Mouse (Mus musculus) hindbrain, embryonic 10.5 days (tissue): ENCODE results near the gene Ppfibp1. TPM values are rescaled to one million over a fixed set of nuclear protein-coding genes. Genes with fewer than 3 reads are reported as not detected.

Experiments
- DNase-seq: peaks from one replicate; pipeline ENCODE4 v3.0.0-alpha.2; 2017; ENCODE audit warnings: low spot score
- H3K27ac ChIP-seq: fragments of 300-500 bp; sonication (generic); 2 replicates; pipeline ENCODE4 v1.5.1; 2016; ENCODE audit warnings: mild to moderate bottlenecking, moderate library complexity
- H3K27me3 ChIP-seq: fragments of 300-500 bp; sonication (generic); 2 replicates; pipeline ENCODE4 v1.6.1; 2016; ENCODE audit warnings: mild to moderate bottlenecking; ENCODE audit not compliant: poor library complexity, insufficient read depth, severe bottlenecking
- H3K36me3 ChIP-seq: fragments of 300-500 bp; sonication (generic); 2 replicates; pipeline ENCODE4 v1.6.1; 2016; ENCODE audit warnings: mild to moderate bottlenecking, moderate library complexity
- H3K4me1 ChIP-seq: fragments of 300-500 bp; sonication (generic); replicated peaks from 2 replicates; pipeline ENCODE4 v1.6.1; 2016; ENCODE audit warnings: mild to moderate bottlenecking
- H3K4me3 ChIP-seq: fragments of 300-500 bp; sonication (generic); 2 replicates; pipeline ENCODE4 v1.5.1; 2016; ENCODE audit warnings: mild to moderate bottlenecking, moderate library complexity
- H3K9me3 ChIP-seq: fragments of 300-500 bp; sonication (generic); 2 replicates; pipeline ENCODE4 v1.6.1; 2016; ENCODE audit warnings: mild to moderate bottlenecking, moderate library complexity
- WGBS: fragments of 180-500 bp; shearing (Covaris S2); methylation state at CpG from one replicate; pipeline ENCODE4 v1.1.7; 2016; 5-methylcytosine and 5-hydroxymethylcytosine counted together
- polyA plus RNA-seq: library from polyadenylated mRNA; unstranded; fragments of >200 nt; fragmentation: Nextera tagmentation; extraction: Ambion mirVana; gene quantifications from 2 replicates; pipeline ENCODE4 v1.2.1, GENCODE M21; 2016

Ppfibp1 gene
- 26.8 and 34.0 TPM in 2 replicates for polyA plus RNA-seq

DNA sequence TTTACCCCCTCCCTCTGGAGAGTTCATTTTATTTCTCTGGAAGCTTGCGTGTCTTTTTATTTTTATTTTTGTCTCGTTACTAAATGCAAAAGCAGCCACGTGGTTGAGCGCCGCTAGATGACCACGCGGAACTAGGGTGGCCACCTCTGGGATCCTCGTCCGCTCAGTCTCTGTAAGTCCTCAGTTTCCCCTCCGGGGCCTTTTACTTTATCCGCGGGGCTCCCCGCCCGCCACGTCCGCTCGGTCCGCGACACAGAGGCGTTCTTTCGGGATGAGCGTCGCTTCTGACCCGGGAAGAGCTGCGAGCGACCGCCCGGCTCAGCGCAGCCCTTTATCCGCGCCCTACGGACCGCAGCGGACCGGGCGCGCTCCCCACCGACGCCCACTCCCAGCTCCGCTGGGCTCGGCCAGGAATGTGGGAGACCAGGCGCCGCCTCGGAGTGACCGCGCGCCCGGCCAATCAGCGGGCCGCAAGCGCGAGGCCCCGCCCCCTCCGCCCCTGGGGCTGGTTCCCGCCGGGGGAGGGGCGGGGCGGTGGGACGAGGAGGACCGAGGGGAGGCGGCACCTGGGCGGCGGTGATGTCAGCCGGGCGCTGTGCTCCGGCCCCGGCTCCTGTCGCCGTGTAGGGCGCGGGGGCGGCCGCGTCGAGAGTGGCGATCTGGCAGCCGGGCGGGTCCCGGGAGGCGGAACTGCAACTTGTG is at the start of gene Ppfibp1:
Gene Ppfibp1, plus strand, starts transcription at position 530 of the 702 bp plus-strand sequence.
- peak within 1 kb of the TSS; percentile 93 for H3K27ac ChIP-seq
- H3K4me1 ChIP-seq: peaks cover 70% of the 10 kb centered on the region
- peaks cover 5% of the 10 kb centered on the region; the same call in 1 of the 2 replicates for H3K27me3 ChIP-seq
- no peaks in the 10 kb centered on the region for H3K9me3 ChIP-seq
- no peaks in the 10 kb centered on the region for H3K36me3 ChIP-seq
- peak; percentile 91 for DNase-seq
- peak within 1 kb of the TSS; percentile 82 for H3K4me3 ChIP-seq
- WGBS: under 1% methylated on average over 77 of the region's 80 CpGs

GRCm38 (mm10) chr6:146838863-146839262 is 49.4 kb upstream of the Ppfibp1 start:
- H3K4me3 ChIP-seq: no peak overlapping the region
- H3K36me3 ChIP-seq: no peaks in the 10 kb centered on the region
- no peak overlapping the region for H3K27ac ChIP-seq
- H3K9me3 ChIP-seq: no peaks in the 10 kb centered on the region
- 84% methylated on average over 4 of the region's 4 CpGs for WGBS
- DNase-seq: no peak
- peaks cover 13% of the 10 kb centered on the region for H3K4me1 ChIP-seq
- no peaks in the 10 kb centered on the region for H3K27me3 ChIP-seq

DNA sequence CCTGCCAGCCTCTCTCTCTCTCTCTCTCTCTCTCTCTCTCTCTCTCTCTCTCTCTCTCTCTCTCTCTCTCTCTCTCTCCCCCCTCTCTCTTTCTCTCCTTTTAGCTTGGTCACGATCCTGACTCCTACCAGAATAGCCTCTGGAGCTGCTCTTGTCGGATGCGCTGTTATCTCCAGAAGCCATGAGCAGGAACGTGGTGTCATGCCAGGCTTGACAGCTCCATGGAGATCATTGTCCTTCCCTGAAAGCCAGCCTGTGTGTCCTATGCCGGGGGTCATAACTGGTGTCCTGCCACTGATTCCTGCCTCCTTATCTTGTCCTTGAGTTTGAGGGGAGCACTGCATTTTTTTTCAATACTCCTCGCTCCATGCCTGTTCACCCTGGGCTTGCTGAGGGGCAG is 43.4 kb upstream of the Ppfibp1 start:
- no peak for DNase-seq
- no peak overlapping the region for H3K27ac ChIP-seq
- no peaks in the 10 kb centered on the region for H3K27me3 ChIP-seq
- WGBS: 71% methylated on average over 6 of the region's 6 CpGs
- no peak overlapping the region for H3K4me3 ChIP-seq
- H3K4me1 ChIP-seq: peaks cover 13% of the 10 kb centered on the region
- no peaks in the 10 kb centered on the region for H3K9me3 ChIP-seq
- no peaks in the 10 kb centered on the region for H3K36me3 ChIP-seq

- no peaks in the 10 kb centered on the region for H3K36me3 ChIP-seq
- H3K27ac ChIP-seq: no peak overlapping the region
- H3K4me1 ChIP-seq: peaks cover 15% of the 10 kb centered on the region
- H3K27me3 ChIP-seq: no peaks in the 10 kb centered on the region
- no peak overlapping the region for H3K4me3 ChIP-seq
- no peaks in the 10 kb centered on the region for H3K9me3 ChIP-seq
- 77% methylated on average over 5 of the region's 5 CpGs for WGBS
- no peak for DNase-seq
Observed at GRCm38 (mm10) chr6:146845347-146845746, 42.9 kb upstream of the Ppfibp1 start.

GRCm38 (mm10) chr6:146845961-146846750 is 42.1 kb upstream of the Ppfibp1 start:
- 81% methylated on average over 15 of the region's 15 CpGs for WGBS
- peaks cover 15% of the 10 kb centered on the region for H3K4me1 ChIP-seq
- H3K27ac ChIP-seq: no peak overlapping the region
- no peak for DNase-seq
- no peak overlapping the region for H3K4me3 ChIP-seq
- H3K36me3 ChIP-seq: no peaks in the 10 kb centered on the region
- no peaks in the 10 kb centered on the region for H3K27me3 ChIP-seq
- H3K9me3 ChIP-seq: no peaks in the 10 kb centered on the region

DNA sequence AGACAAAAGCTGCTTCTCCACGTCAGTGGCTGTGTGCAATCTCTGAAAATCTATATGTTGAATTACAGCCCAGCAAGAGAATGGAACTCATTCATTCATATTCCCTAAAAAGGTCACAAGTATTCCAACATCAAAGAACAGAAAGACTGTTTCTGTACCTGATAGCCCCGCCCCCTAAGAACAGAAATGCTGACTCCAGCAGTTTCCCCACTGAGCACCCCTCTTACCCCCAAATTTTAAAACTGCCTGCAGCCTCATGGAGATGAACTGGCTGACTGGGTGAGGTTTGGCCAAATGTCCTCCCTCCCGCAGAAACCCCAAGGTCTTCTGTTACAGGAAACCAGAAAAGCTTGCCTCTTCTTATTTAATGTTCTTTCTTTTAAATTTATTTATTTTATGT is 40.9 kb upstream of the Ppfibp1 start:
- Histone ChIP-seq H3K27ac (no peak overlapping the region), H3K4me1 (peaks cover 12% of the 10 kb centered on the region), H3K9me3 (no peaks in the 10 kb centered on the region), H3K36me3 (no peaks in the 10 kb centered on the region), H3K27me3 (no peaks in the 10 kb centered on the region), H3K4me3 (no peak overlapping the region)
- DNase-seq: no peak
- 78% methylated on average over 3 of the region's 3 CpGs for WGBS

- H3K4me3 ChIP-seq: no peak overlapping the region
- no peaks in the 10 kb centered on the region for H3K27me3 ChIP-seq
- 88% methylated on average over 3 of the region's 3 CpGs for WGBS
- H3K36me3 ChIP-seq: no peaks in the 10 kb centered on the region
- peaks cover 8% of the 10 kb centered on the region for H3K4me1 ChIP-seq
- DNase-seq: no peak
- no peak overlapping the region for H3K27ac ChIP-seq
- H3K9me3 ChIP-seq: no peaks in the 10 kb centered on the region
Observed at GRCm38 (mm10) chr6:146848281-146848680, 40.0 kb upstream of the Ppfibp1 start.

GRCm38 (mm10) chr6:146850050-146850449 is 38.2 kb upstream of the Ppfibp1 start, which contains the start of gene Smco2:
TSS of gene Smco2 (plus strand) at chr6:146850104.
- no peak for DNase-seq
- H3K4me3 ChIP-seq: no peak within 1 kb of the TSS
- peaks cover 8% of the 10 kb centered on the region for H3K4me1 ChIP-seq
- H3K36me3 ChIP-seq: no peaks in the 10 kb centered on the region
- H3K27me3 ChIP-seq: no peaks in the 10 kb centered on the region
- H3K9me3 ChIP-seq: peaks cover under 1% of the 10 kb centered on the region; the same call in 1 of the 2 replicates
- WGBS: 74% methylated on average over 4 of the region's 4 CpGs
- H3K27ac ChIP-seq: peak within 1 kb of the TSS; percentile 40; the same call in 1 of the 2 replicates

DNA sequence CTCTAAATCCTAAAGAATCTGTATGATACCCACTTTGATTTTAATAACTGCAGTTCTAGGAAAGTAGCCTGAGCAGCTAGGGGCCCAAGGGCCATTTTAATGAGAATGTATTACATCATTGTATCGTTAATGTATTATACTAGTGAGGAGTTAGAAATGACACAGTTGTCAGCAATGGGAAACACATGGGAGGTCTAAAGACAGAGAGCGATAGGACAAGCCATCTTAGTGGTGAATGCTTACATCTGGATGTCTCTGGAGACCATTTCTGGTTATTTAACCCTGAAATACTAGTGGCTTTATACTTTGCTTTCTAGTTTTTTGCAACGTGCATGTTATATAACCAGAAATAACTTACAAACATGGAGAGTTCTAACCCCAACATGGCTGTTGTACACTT is 36.4 kb upstream of the Ppfibp1 start:
- no peak for DNase-seq
- WGBS: 85% methylated on average over 3 of the region's 3 CpGs
- no peaks in the 10 kb centered on the region for H3K36me3 ChIP-seq

DNA sequence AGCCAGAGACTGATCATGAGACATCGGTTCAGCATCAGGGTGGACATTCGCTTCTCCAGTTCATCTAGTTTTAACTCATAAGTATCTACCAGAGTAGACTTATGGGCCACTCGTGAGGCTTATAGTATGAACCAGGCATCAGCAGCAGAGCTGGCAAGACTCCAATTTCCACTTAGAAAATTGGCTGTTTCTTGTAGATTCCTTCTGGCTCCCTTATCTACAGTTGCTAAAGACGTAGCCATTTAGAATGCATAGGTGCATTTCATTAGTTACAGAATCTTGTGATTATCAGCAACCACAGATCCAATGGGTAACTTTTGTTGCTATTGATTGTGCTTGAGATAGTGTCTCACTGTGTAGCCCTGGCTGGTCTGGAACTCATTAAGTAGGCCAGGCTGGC is 35.5 kb upstream of the Ppfibp1 start:
- H3K27me3 ChIP-seq: no peaks in the 10 kb centered on the region
- H3K4me1 ChIP-seq: peaks cover 6% of the 10 kb centered on the region; the same call in 1 of the 2 replicates
- no peak for DNase-seq
- H3K27ac ChIP-seq: no peak overlapping the region
- WGBS: 89% methylated on average over 4 of the region's 4 CpGs
- no peaks in the 10 kb centered on the region for H3K36me3 ChIP-seq
- peaks cover 4% of the 10 kb centered on the region; the same call in 1 of the 2 replicates for H3K9me3 ChIP-seq
- H3K4me3 ChIP-seq: no peak overlapping the region

More for the DNA sequence above, 36.4 kb upstream of the Ppfibp1 start:
- Histone ChIP-seq H3K4me1 (peaks cover 6% of the 10 kb centered on the region; the same call in 1 of the 2 replicates), H3K4me3 (no peak overlapping the region), H3K27ac (no peak overlapping the region), H3K9me3 (peaks cover 4% of the 10 kb centered on the region; the same call in 1 of the 2 replicates), H3K27me3 (no peaks in the 10 kb centered on the region)

DNA sequence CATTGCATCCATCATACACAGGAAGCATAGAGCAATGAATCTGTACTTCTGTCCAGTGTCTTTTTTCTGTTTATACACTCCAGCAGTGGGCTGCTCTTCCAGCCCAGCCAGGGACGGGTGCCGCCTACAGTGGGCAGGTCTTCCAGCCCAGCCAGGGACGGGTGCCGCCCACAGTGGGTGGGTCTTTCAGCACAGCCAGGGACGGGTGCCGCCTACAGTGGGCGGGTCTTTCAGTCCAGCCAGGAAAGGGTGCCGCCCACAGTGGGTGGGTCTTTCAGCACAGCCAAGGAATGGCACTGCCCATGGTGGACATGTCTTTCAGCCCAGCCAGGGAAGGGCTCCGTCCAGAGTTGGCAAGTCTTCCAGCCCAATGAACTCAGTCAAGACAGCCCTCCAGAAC is 33.1 kb upstream of the Ppfibp1 start:
- DNase-seq: no peak
- no peaks in the 10 kb centered on the region for H3K36me3 ChIP-seq
- H3K4me3 ChIP-seq: no peak overlapping the region
- H3K27ac ChIP-seq: no peak overlapping the region
- H3K4me1 ChIP-seq: no peaks in the 10 kb centered on the region
- peaks cover 4% of the 10 kb centered on the region; the same call in 1 of the 2 replicates for H3K9me3 ChIP-seq
- 97% methylated on average over 9 of the region's 9 CpGs for WGBS
- H3K27me3 ChIP-seq: no peaks in the 10 kb centered on the region

DNA sequence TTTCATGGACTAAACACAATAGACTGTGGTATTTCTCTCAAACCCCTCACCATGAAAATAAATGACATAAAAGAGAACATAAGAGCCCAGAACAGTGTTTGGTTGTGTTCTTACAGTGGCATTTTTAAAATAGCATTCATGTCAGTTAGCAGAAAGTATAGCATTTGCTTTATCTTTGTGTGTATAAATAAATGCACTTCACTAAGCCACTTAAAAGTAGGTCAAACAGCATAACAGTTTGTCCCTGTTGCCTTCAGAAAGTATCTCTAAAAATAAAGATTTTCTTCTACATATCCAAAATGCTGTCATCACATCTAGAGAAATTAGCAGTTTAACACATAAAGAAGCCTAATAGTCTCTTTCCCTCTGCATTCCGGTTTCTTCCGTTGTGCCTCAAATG is 30.9 kb upstream of the Ppfibp1 start:
- H3K4me1 ChIP-seq: no peaks in the 10 kb centered on the region
- 95% methylated on average over 2 of the region's 2 CpGs for WGBS
- no peaks in the 10 kb centered on the region for H3K36me3 ChIP-seq
- no peaks in the 10 kb centered on the region for H3K27me3 ChIP-seq
- DNase-seq: no peak
- peaks cover 4% of the 10 kb centered on the region; the same call in 1 of the 2 replicates for H3K9me3 ChIP-seq
- no peak overlapping the region for H3K27ac ChIP-seq
- no peak overlapping the region for H3K4me3 ChIP-seq

GRCm38 (mm10) chr6:146863154-146863553 is 25.1 kb upstream of the Ppfibp1 start:
- no peak overlapping the region for H3K27ac ChIP-seq
- no peaks in the 10 kb centered on the region for H3K9me3 ChIP-seq
- H3K27me3 ChIP-seq: no peaks in the 10 kb centered on the region
- no peak overlapping the region for H3K4me3 ChIP-seq
- 85% methylated on average over 2 of the region's 2 CpGs for WGBS
- H3K36me3 ChIP-seq: no peaks in the 10 kb centered on the region
- no peaks in the 10 kb centered on the region for H3K4me1 ChIP-seq
- DNase-seq: no peak
